Mouse (Mus musculus) adrenal gland, adult 2 months (tissue): ENCODE measurements around the gene Gm16440. TPM values are rescaled to one million over a fixed set of nuclear protein-coding genes. Genes with fewer than 3 reads are reported as not detected.
A peak's percentile ranks its signal among the peaks of the same experiment; 100 is the strongest.
"Not testable (repeated sequence)": the region's sequence is repeated elsewhere in the genome, so short reads cannot be mapped to it uniquely, and the experiment has no call there.

ENCODE experiments used
- DNase-seq: peaks from one replicate; pipeline ENCODE4 v3.0.0; 2021
- long read RNA-seq: library from polyadenylated mRNA; stranded (forward); transcript quantifications from one replicate; pipeline ENCODE4 v2.0.0, GENCODE M21; 2021
- polyA plus RNA-seq: library from polyadenylated mRNA; depleted of rRNA; stranded (reverse); fragments of >200 nt; gene quantifications from 2 replicates; pipeline ENCODE4 v1.2.3, GENCODE M21; 2012; rRNA removed
- total RNA-seq, 2 experiments: library from RNA; stranded (reverse); gene quantifications; 2 replicates each; pipeline ENCODE4 v1.2.3; 2021

Gene Gm16440
- total RNA-seq (not detected), polyA plus RNA-seq (not detected in 2 replicates)
- long read RNA-seq, result 0 reads

DNA sequence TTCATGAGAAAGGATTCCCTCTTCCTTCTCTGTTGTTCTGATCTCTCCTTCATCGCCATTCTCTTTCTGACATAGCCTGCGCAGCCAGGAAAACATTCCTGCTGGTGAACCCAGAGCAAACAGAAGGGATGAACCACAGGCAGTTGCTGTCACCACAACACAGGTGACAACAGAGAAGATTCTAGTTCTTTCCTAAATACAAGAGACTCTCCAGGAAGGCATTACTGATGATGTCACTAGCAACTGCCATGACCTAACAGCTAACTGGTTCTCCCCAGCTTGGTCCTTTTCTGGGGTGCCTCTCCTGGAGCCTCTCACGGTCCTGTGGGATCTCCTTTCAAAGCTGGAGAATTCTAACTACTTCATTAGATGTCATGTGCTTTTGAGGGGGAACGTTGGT, at the start of gene Gm16440:
Gene Gm16440 (minus strand): TSS at position 101 of the 400 bp plus-strand sequence.
- DNase-seq, result not testable (repeated sequence)

DNA sequence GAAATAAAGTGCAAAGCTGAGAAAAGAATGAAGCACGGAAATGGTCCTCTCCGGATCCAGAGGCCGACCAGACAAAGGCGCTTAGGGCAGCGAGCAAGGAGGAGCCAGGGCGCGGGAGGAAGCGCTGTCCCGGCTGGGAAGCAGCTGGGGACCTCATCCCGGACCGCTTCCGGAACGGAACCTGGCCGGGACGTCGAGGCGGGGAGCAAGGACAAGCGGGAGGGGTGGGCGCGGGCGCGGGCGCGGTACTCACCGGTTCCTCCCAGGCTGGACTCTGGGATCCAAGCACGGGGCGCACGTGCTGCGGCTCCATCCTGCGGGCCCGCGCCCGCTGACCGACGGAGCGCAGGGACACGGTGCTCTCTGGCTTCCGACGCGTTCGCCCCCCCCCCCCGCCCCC, 36.6 kb upstream of the Gm16440 start:
- DNase-seq, result peak; percentile 33

- not testable (repeated sequence) for DNase-seq
These were observed 36.2 kb upstream of the Gm16440 start for GRCm38 (mm10) chr14:6426353-6426752.

- DNase-seq, result not testable (repeated sequence)
These were observed 22.3 kb upstream of the Gm16440 start, which contains the start of gene Gm3591 for GRCm38 (mm10) chr14:6412382-6412781. Gene Gm3591, minus strand, starts transcription at chr14:6412482.

- DNase-seq, result not testable (repeated sequence)
These were observed 46.5 kb downstream of the Gm16440 start, which contains the start of gene Gm3618 for GRCm38 (mm10) chr14:6343578-6343977. Gene Gm3618, minus strand, starts transcription at chr14:6343678.

Other genes starting within 250 kb of the Gm16440 start
- not detected for gene Gm21560, start 171.0 kb downstream of the Gm16440 start, total RNA-seq
- gene Gm21560, start 171.0 kb downstream of the Gm16440 start, polyA plus RNA-seq, result not detected in 2 replicates
- gene Gm3411, start 103.1 kb downstream of the Gm16440 start, total RNA-seq, result under 1 TPM; 0.21 to 0.23 TPM
- not detected in 2 replicates for gene Gm3411, start 103.1 kb downstream of the Gm16440 start, polyA plus RNA-seq
- gene Gm21103, start 85.5 kb downstream of the Gm16440 start, total RNA-seq, result not detected
- not detected in 2 replicates for gene Gm21103, start 85.5 kb downstream of the Gm16440 start, polyA plus RNA-seq
- not detected for gene Gm3618, start 46.6 kb downstream of the Gm16440 start, total RNA-seq
- not detected in 2 replicates for gene Gm3618, start 46.6 kb downstream of the Gm16440 start, polyA plus RNA-seq
- gene Gm3591, start 22.2 kb upstream of the Gm16440 start, total RNA-seq, result under 1 TPM in 1 of 2 experiments, not detected in 1; 0.28 TPM
- gene Gm3591, start 22.2 kb upstream of the Gm16440 start, polyA plus RNA-seq, result not detected in 2 replicates
- gene Gm3594, start 54.3 kb upstream of the Gm16440 start, total RNA-seq, result not detected
- gene Gm3594, start 54.3 kb upstream of the Gm16440 start, polyA plus RNA-seq, result not detected in 2 replicates
- gene Gm8356, start 147.0 kb upstream of the Gm16440 start, total RNA-seq, result not detected
- not detected in 2 replicates for gene Gm8356, start 147.0 kb upstream of the Gm16440 start, polyA plus RNA-seq
- not detected for gene Gm3629, start 200.3 kb upstream of the Gm16440 start, total RNA-seq
- not detected in 2 replicates for gene Gm3629, start 200.3 kb upstream of the Gm16440 start, polyA plus RNA-seq
- not detected for gene Gm3460, start 232.1 kb upstream of the Gm16440 start, total RNA-seq
- not detected in 2 replicates for gene Gm3460, start 232.1 kb upstream of the Gm16440 start, polyA plus RNA-seq